Mouse (Mus musculus) spleen, adult 2 months (tissue): ENCODE results near the gene Cd55.
"Not testable (repeated sequence)": the region's sequence is repeated elsewhere in the genome, so short reads cannot be mapped to it uniquely, and the experiment has no call there.

Experiments used
- CTCF ChIP-seq: fragments of 200-500 bp; IDR thresholded peaks from 2 replicates; pipeline ENCODE4 v1.5.1; 2011; ENCODE audit warnings: mild to moderate bottlenecking, inconsistent platforms; ENCODE audit not compliant: insufficient read depth, insufficient read length, insufficient replicate concordance; ENCODE audit errors: extremely low read depth
- POLR2A ChIP-seq: fragments of 200-500 bp; IDR thresholded peaks from 2 replicates; pipeline ENCODE4 v1.6.1; 2011; ENCODE audit warnings: low read depth, low read length, inconsistent platforms

DNA sequence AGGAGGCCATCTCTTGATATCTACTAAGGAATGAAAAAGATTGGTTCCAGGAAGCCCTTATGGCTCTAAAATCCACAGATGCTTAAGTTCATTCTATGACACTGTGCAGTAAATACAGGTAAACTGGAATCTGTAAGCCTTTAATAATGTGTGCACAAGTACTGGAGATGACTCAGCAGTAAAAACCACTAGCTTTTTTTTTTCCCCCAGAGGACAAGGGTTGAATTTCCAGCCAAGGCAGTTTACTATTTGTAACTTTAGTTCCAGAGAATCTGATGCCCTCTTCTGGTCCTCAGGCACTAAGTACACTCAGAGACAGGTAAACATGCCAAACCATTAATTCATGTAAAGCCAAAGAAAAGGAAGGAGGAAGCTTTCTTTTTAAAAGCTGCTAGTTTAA is 65.4 kb downstream of the Cd55 start:
- TF ChIP-seq CTCF, POLR2A: not testable (repeated sequence)
